Mouse (Mus musculus) limb, embryonic 13.5 days (tissue): ENCODE results near the gene Dhx36. TPM values are rescaled to one million over a fixed set of nuclear protein-coding genes. Genes with fewer than 3 reads are reported as not detected.

ENCODE experiments used
- ATAC-seq: fragments of 200-750 bp; cut with Nextera tagmentation; 2 replicates; pipeline ENCODE4 v1.8.0; 2017; ENCODE audit warnings: low read depth, moderate number of reproducible peaks, moderate TSS enrichment; ENCODE audit not compliant: low FRiP score
- H3K27ac ChIP-seq: fragments of 300-500 bp; sonication (generic); 2 replicates; pipeline ENCODE4 v1.5.1; 2015; ENCODE audit warnings: inconsistent platforms, mild to moderate bottlenecking, moderate library complexity
- H3K27me3 ChIP-seq: fragments of 300-500 bp; sonication (generic); 2 replicates; pipeline ENCODE4 v1.6.1; 2015; ENCODE audit warnings: mild to moderate bottlenecking, inconsistent platforms
- H3K36me3 ChIP-seq: fragments of 300-500 bp; sonication (generic); 2 replicates; pipeline ENCODE4 v1.6.1; 2015; ENCODE audit warnings: inconsistent platforms, mild to moderate bottlenecking, moderate library complexity
- H3K4me1 ChIP-seq: fragments of 300-500 bp; sonication (generic); 2 replicates; pipeline ENCODE4 v1.6.1; 2015; ENCODE audit warnings: inconsistent platforms
- H3K4me2 ChIP-seq: fragments of 300-500 bp; sonication (generic); replicated peaks from 2 replicates; pipeline ENCODE4 v1.6.1; 2015; ENCODE audit warnings: inconsistent platforms, mild to moderate bottlenecking, moderate library complexity
- H3K4me3 ChIP-seq: fragments of 300-500 bp; sonication (generic); 2 replicates; pipeline ENCODE4 v1.5.1; 2015; ENCODE audit warnings: moderate library complexity, mild to moderate bottlenecking, inconsistent platforms
- H3K9ac ChIP-seq: fragments of 300-500 bp; sonication (generic); 2 replicates; pipeline ENCODE4 v1.6.1; 2015; ENCODE audit warnings: mild to moderate bottlenecking, inconsistent platforms
- H3K9me3 ChIP-seq: fragments of 300-500 bp; sonication (generic); 2 replicates; pipeline ENCODE4 v1.6.1; 2016; ENCODE audit warnings: inconsistent platforms
- WGBS: fragments of 180-500 bp; shearing (Covaris S2); methylation state at CpG from one replicate; pipeline ENCODE4 v1.1.7; 2015; 5-methylcytosine and 5-hydroxymethylcytosine counted together
- polyA plus RNA-seq: library from polyadenylated mRNA; unstranded; fragments of >200 nt; fragmentation: Nextera tagmentation; extraction: Ambion mirVana; gene quantifications from 2 replicates; pipeline ENCODE4 v1.2.1, GENCODE M21; 2015

The Dhx36 gene
- polyA plus RNA-seq, 1 experiment from 2014 or later: 35.5 TPM

DNA sequence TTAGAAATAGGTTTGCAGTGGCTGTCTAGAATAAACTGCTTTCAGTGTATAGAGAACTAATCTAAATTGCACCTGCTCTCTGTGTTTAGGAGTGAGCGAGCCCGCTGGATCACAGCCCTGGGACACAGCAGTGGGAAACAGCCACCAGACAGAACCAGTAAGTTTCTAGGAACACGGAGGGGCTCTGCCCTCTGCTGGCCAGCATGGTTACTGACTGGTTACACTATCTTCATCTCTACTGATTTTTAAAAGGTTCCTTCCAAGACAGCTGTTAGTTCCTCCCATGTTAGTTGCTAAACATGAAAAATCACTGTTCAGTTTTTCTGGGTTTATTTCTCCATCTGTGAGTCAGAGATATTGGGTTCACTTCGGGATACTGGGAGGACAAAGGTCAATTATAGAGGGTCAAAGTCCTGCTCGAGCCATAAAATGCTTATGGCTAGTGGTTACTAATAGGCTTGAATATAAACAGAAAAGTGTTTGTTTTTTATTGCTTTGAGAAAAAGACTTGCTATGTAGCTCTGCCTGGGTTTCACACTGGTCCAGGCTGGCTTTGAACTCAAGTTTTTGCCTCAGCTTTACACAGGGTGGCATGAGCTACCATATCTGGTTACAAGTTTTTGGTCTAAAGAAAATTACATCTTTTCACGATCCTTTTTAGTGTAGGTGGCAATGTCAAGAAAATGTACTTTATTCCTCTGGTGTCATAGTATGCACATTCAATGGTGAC lies 48.4 kb downstream of the Dhx36 start:
- 36% methylated on average over 6 of the region's 6 CpGs for WGBS
- Histone ChIP-seq H3K9ac (no peak overlapping the region), H3K4me2 (no peak overlapping the region), H3K36me3 (peaks cover 34% of the 10 kb centered on the region), H3K9me3 (no peaks in the 10 kb centered on the region), H3K4me3 (no peak overlapping the region), H3K27me3 (no peaks in the 10 kb centered on the region), H3K4me1 (peaks cover 21% of the 10 kb centered on the region), H3K27ac (no peak overlapping the region)
- ATAC-seq: peak; percentile 68

DNA sequence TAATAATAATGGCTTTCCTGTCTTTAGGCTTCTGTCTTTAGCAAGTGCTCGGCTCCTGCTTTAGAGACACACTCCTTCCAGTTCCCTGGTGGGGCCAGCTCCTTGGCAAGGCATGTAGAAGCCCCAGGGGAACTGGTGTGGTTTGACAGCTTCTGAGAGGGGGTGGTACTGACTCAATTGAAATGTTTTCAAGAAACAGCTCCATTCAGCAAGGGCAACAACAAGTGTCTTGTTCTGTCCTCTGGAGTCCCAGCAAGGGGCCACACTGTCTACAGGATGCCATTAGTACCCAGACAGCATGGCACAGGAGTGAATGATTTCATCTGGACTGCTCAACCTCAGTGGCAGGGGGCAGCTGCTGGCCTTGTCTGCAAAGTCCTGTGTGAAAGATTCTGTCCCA lies 51.0 kb downstream of the Dhx36 start:
- no peaks in the 10 kb centered on the region for H3K27me3 ChIP-seq
- H3K36me3 ChIP-seq: peaks cover 14% of the 10 kb centered on the region
- H3K4me1 ChIP-seq: peaks cover 21% of the 10 kb centered on the region
- ATAC-seq: no peak
- H3K4me3 ChIP-seq: no peak overlapping the region
- no peak overlapping the region for H3K9ac ChIP-seq
- H3K27ac ChIP-seq: no peak overlapping the region
- no peaks in the 10 kb centered on the region for H3K9me3 ChIP-seq
- H3K4me2 ChIP-seq: no peak overlapping the region
- 50% methylated on average over 1 of the region's 1 CpGs for WGBS

DNA sequence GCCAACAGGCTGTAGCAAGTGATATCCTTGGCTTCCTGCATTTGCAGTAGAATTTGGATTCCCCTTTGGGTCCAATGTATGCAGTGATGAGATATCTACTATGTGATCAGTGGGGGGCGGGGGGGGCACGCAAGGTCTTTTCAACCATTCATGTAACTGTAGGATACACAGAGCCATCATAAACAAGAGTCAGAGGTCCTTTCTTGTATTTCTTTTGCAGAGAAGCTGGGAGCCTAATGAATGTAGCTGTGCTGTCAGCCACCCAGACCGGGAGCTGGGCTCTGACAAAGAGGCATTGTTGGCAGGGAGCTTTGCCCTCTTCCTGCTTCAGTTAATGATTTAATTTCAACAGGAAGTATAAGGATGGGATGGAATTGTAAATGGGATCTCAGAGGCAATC lies 52.7 kb downstream of the Dhx36 start:
- H3K27me3 ChIP-seq: no peaks in the 10 kb centered on the region
- ATAC-seq: no peak

DNA sequence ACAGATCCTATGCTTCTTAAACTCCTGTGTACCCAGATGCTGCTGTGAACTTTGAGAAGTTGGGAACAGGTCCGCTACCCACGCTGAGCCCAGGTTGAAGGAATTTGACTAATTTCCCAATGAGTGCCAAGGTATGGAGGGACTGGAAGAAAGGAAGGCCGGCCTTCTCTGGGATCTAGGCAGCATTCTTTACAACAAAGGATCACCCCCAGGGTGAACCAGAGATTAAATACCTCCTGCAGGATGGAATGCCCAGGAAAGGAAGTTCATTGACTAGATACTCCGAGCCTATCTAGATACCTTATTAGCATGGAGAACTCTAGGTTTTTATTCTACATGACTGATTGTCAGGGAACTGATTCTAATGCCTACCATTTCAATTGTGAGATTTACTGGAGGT lies 53.8 kb downstream of the Dhx36 start:
- no peak overlapping the region for H3K4me3 ChIP-seq
- peaks cover 4% of the 10 kb centered on the region for H3K36me3 ChIP-seq
- no peaks in the 10 kb centered on the region for H3K27me3 ChIP-seq
- 0 out of 2 replicates have a peak, but pooled peaks cover 13% of the 10 kb centered on the region for H3K4me1 ChIP-seq
- H3K4me2 ChIP-seq: no peak overlapping the region
- H3K9ac ChIP-seq: no peak overlapping the region
- ATAC-seq: no peak
- H3K9me3 ChIP-seq: no peaks in the 10 kb centered on the region
- H3K27ac ChIP-seq: no peak overlapping the region
- WGBS: 72% methylated on average over 4 of the region's 4 CpGs

More for the DNA sequence above, 52.7 kb downstream of the Dhx36 start:
- H3K4me3 ChIP-seq: no peak overlapping the region
- H3K9me3 ChIP-seq: no peaks in the 10 kb centered on the region
- no peak overlapping the region for H3K9ac ChIP-seq
- no peaks in the 10 kb centered on the region; the same call in 1 of the 2 replicates for H3K36me3 ChIP-seq
- H3K4me2 ChIP-seq: no peak overlapping the region
- H3K27ac ChIP-seq: no peak overlapping the region
- WGBS: 73% methylated on average over 3 of the region's 3 CpGs
- H3K4me1 ChIP-seq: peaks cover 14% of the 10 kb centered on the region; the same call in 1 of the 2 replicates

DNA sequence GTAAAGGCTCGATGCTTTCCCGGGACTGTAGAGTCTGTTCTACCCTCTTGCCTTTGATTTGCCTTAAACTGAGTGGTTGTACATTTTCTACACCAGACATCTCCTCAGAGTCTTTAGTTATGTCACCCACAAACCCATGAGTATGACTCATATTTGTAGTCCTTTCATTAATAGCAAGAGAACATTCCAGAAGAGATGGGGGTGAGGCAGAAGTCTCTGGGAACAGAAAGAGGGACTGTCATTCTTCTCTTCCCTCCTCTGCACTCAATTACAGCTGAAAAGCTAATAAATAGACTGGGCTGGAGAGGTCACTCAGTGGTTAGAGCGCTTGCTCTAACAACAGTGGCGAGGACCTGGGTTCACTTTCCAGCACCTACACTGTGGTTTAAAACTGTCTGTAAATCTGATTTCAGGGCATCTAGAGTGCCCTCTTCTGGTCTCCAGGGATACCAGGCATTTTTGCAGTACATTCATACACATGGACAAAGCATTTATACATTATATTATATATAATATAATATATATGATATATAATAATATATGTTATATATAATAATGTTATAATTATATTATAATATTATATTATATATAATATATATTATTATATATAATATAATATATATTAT lies 56.8 kb downstream of the Dhx36 start:
- Histone ChIP-seq H3K9ac (no peak overlapping the region), H3K4me3 (no peak overlapping the region), H3K4me2 (no peak overlapping the region), H3K36me3 (peaks cover 5% of the 10 kb centered on the region), H3K27me3 (no peaks in the 10 kb centered on the region), H3K27ac (no peak overlapping the region), H3K9me3 (no peaks in the 10 kb centered on the region), H3K4me1 (0 out of 2 replicates have a peak, but pooled peaks cover 6% of the 10 kb centered on the region)
- 92% methylated on average over 4 of the region's 4 CpGs for WGBS
- no peak for ATAC-seq

DNA sequence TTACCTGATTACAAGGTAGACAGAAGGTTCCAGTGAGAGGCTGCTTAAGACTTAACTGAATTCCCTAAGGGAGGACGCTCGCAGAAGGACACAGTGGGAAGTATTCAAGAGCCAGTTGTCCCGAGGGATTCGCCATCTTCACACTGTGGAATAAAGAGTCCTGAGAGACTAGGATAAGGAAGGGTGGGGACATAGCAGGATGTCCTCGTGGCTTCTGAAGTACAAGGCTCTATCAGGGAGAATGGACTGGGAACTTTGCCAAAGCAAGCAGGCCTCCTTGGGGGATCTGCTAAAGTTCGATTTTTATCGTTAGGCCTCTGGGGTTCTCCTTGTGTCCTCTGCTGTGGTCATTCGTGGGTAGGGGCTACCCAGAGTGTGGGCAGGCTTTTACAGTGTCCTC lies 59.7 kb downstream of the Dhx36 start:
- Histone ChIP-seq H3K27me3 (no peaks in the 10 kb centered on the region), H3K27ac (no peak overlapping the region), H3K4me3 (no peak overlapping the region), H3K4me1 (no peaks in the 10 kb centered on the region), H3K9me3 (no peaks in the 10 kb centered on the region), H3K9ac (no peak overlapping the region), H3K4me2 (no peak overlapping the region), H3K36me3 (peaks cover 5% of the 10 kb centered on the region)
- 81% methylated on average over 8 of the region's 8 CpGs for WGBS
- no peak for ATAC-seq

DNA sequence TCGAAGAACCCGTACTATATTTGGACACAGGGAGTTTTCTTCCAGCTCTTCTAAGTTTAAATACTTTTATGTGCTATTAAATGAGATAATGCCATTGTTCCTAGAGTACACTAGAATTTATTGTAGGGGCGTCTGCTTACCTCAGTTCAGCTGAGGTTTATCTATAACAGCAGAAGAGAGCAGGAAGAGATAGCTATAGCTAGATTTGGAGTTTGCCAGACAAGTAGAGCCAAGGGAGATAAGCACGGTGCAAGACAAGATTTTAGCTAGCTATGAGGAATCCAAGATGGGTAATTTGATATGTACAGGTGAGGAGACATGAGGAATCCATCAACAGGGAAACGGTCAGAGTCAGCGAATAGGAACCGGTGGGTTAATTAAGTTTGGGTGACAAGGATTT lies 60.5 kb downstream of the Dhx36 start:
- Histone ChIP-seq H3K27ac (no peak overlapping the region), H3K36me3 (peaks cover 5% of the 10 kb centered on the region), H3K4me3 (no peak overlapping the region), H3K9me3 (no peaks in the 10 kb centered on the region), H3K4me2 (no peak overlapping the region), H3K4me1 (no peaks in the 10 kb centered on the region), H3K9ac (no peak overlapping the region), H3K27me3 (no peaks in the 10 kb centered on the region)
- 78% methylated on average over 7 of the region's 7 CpGs for WGBS
- ATAC-seq: no peak

DNA sequence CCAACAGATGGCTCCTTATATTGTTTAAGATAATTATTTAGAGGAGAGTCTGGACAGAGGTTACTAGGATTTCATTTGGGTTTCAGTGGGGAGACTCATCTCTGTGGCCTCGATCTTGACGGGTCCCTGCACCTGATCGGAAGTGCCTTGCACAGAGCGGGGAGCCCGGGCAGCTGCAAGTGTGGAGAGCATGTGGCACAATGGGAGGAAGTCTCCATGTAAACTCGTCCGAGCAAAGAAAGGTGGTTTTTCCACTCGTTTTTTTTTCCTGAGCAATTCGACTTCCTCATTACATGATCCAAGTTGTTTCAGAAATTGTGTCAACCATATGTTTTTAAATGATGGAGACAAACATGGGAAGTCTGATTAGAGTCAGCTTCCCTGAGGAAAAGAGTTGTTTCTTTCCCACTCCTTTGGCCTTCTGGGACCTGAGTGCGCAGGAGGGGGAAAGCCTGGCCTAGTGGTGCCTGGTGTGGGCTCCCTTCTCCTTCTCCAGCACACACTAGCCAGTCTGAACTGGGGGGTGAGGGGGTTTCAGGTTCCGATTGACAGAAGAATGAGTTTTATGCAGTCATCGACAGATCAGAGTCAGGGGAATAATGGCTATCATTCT lies 63.1 kb downstream of the Dhx36 start:
- Histone ChIP-seq H3K4me3 (no peak overlapping the region), H3K27me3 (no peaks in the 10 kb centered on the region), H3K9me3 (no peaks in the 10 kb centered on the region), H3K4me1 (no peaks in the 10 kb centered on the region), H3K4me2 (no peak overlapping the region), H3K9ac (no peak overlapping the region), H3K27ac (no peak overlapping the region), H3K36me3 (peaks cover 5% of the 10 kb centered on the region)
- 81% methylated on average over 12 of the region's 12 CpGs for WGBS
- no peak for ATAC-seq

DNA sequence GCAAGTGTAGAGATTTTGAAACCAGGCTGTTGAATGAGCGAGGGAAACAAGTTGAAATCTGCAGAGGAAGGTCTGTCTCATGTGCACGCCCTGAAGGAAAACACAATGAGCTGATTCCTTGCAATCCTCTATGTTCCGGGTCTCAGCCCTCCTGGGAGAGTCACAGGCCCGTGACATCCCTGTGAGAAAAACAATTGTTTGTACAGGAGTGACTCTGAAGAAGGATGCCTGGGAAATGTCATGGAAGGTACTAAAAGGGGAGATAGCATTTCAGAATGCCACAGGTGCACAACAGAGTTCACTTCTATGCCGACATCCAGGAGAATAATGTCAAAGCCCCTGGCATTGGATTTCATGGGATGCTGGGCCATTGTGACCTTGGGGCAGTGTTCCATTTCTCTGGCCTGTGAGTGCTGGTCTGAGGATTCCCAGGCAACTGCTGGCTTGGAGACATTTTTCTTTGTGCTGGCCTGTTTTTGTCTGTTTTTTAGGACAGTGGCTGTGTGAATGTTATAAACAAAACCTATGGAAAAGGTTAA lies 66.3 kb downstream of the Dhx36 start:
- Histone ChIP-seq H3K4me3 (no peak overlapping the region), H3K27ac (no peak overlapping the region), H3K9ac (no peak overlapping the region), H3K9me3 (no peaks in the 10 kb centered on the region), H3K27me3 (no peaks in the 10 kb centered on the region), H3K4me2 (no peak overlapping the region), H3K4me1 (no peaks in the 10 kb centered on the region), H3K36me3 (no peaks in the 10 kb centered on the region)
- ATAC-seq: no peak
- 75% methylated on average over 5 of the region's 5 CpGs for WGBS

DNA sequence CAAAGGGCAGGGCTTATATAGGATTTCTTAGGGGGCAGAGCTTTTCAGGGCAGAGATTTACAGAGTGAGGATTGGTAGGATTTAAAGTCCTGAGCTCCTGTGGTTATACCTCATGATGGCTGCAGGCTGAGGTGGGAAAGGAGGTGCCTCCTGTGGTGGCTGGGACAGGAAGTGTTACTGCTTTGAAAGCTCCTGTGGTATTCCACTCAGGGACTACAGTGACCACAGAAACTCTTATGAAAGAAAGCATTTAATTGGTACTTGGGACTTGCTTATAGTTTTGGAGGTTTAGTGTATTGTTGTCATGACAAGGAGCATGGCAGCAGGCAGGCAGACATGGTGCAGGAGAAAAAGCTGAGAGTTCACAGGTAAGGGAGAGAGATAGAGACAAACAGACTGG lies 70.9 kb downstream of the Dhx36 start:
- Histone ChIP-seq H3K36me3 (no peaks in the 10 kb centered on the region), H3K9ac (no peak overlapping the region), H3K4me3 (no peak overlapping the region), H3K4me2 (no peak overlapping the region), H3K4me1 (no peaks in the 10 kb centered on the region), H3K27me3 (no peaks in the 10 kb centered on the region), H3K9me3 (no peaks in the 10 kb centered on the region), H3K27ac (no peak overlapping the region)
- ATAC-seq: no peak

DNA sequence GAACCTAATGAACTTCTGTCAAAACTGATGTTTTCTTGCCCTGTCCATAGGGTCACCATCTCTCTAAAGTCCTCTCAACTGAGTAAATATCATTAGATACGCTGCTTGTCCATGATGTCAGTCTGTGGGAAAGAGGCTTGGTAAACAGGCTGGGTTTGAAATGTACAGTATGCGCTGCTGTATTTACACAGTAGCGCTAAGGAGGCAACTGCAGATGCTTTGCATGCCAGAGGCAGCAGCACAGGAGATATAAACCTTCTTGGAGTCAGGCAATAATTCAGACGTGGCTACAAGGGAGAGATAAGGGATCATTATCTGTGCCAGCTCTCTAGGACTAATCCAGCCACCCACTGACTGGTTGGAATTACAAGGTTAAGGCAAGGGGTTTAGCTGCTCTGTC lies 73.1 kb downstream of the Dhx36 start:
- no peak for ATAC-seq

DNA sequence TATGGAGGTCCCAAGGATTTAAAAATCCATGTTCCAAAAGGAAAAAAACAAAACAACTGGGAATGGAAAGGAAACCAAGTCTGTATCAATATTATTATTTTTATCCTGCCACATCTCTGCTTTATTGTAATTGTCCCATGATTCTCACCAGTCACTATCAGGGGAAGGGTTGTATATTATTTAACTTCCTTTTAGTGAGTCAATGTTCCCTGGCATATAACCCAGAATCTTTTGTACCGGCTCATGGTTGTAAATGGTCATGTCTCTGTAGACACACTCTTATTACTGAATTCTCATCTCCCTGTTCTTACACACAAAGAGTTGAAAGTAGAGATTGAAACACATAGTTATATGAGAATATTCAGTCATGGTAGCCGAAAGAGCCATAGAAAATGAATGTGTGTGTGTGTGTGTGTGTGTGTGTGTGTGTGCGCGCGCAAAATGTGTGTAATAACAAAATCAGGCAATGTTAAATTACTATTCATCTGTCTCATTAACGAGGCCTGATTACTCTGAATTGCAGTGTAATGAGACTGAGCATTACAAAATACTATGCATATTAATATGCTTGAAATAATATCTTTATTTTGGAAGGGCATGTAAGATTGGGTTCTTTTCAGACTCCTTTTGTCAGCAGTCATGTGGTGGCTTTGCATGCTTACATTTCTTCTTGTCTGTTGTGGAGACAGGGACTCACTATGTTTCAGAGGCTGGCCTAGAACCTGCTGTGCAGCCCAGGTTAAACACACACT lies 88.2 kb downstream of the Dhx36 start:
- H3K4me3 ChIP-seq: no peak overlapping the region
- H3K27ac ChIP-seq: no peak overlapping the region
- H3K4me2 ChIP-seq: no peak overlapping the region

More for the DNA sequence above, 73.1 kb downstream of the Dhx36 start:
- 70% methylated on average over 4 of the region's 4 CpGs for WGBS
- Histone ChIP-seq H3K4me2 (no peak overlapping the region), H3K27ac (no peak overlapping the region), H3K4me1 (no peaks in the 10 kb centered on the region), H3K9ac (no peak overlapping the region), H3K4me3 (no peak overlapping the region), H3K36me3 (no peaks in the 10 kb centered on the region), H3K9me3 (no peaks in the 10 kb centered on the region), H3K27me3 (no peaks in the 10 kb centered on the region)

More for the DNA sequence above, 88.2 kb downstream of the Dhx36 start:
- no peaks in the 10 kb centered on the region for H3K9me3 ChIP-seq
- H3K9ac ChIP-seq: no peak overlapping the region
- ATAC-seq: no peak
- H3K4me1 ChIP-seq: no peaks in the 10 kb centered on the region
- 93% methylated on average over 6 of the region's 6 CpGs for WGBS
- no peaks in the 10 kb centered on the region for H3K27me3 ChIP-seq
- no peaks in the 10 kb centered on the region for H3K36me3 ChIP-seq
